Mouse (Mus musculus) MEL-GATA-1-ER (cell line): ENCODE data around the gene Usp12.

Source experiments
- DNase-seq: peaks from one replicate; pipeline ENCODE4 v3.0.0-alpha.2; 2012; ENCODE audit warnings: low read depth; ENCODE audit errors: extremely low read depth

The Usp12 gene

GRCm38 (mm10) chr5:146794853-146795252 is at the start of gene Usp12:
Usp12 (minus strand) TSS chr5:146795006.
- DNase-seq, result peak; percentile 83

- no peak for DNase-seq
Measured at GRCm38 (mm10) chr5:146844301-146844941, 49.6 kb upstream of the Usp12 start.

DNA sequence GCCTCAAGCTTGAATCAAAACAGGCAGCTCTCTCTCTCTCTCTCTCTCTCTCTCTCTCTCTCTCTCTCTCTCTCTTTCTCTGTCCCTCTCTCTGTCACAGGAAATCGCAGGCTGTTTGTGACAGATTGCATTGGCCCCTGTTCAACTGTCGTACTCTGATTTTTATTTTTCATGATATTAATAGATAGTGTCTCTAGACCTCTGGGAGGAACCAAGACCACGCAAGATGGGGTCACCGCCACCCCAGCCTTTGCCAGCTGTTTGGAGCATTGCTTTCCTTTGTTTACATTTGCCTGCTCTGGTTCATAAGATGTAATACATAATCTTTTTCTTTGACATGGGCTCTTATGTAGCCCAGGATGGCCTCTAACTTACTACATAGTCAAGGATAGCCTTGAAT is 47.2 kb upstream of the Usp12 start:
- DNase-seq, result no peak

DNA sequence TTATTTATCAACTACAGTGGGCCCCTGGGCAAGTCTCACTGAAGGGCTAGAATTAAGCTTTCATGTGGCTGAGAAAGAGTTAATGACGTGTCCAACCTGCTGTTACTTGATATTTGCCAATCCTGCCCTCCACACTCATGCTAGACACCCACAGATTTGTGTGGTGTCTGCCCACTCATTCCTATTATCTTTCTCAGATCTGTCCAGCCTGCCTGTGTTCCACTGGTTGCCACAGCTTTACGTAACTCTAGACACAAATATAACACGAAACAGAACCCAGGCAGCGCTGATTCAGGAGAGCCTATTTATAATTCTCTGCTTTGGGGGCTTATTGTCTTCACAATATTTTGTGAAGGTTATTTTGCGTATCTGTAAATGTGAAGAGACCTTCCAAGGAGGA is 46.5 kb upstream of the Usp12 start:
- no peak for DNase-seq

DNA sequence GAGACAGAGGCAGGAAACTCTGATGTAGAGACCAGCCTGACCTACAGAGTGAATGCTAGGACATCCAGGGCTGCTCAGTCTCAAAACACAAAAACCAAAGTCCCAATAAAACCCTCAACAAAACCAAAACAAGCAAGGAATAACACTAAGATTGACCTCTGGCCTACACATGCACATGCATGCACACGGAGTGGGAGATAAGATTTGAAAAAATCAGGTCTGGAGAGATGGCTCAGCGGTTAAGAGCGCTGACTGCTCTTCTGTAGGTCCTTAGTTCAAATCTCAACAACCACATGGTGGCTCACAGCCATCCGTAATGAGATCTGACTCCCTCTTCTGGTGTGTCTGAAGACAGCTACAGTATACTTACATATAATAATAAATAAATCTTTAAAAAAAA is 45.6 kb upstream of the Usp12 start:
- DNase-seq, result no peak

- no peak for DNase-seq
Measured at GRCm38 (mm10) chr5:146839760-146840159, 45.0 kb upstream of the Usp12 start.

DNA sequence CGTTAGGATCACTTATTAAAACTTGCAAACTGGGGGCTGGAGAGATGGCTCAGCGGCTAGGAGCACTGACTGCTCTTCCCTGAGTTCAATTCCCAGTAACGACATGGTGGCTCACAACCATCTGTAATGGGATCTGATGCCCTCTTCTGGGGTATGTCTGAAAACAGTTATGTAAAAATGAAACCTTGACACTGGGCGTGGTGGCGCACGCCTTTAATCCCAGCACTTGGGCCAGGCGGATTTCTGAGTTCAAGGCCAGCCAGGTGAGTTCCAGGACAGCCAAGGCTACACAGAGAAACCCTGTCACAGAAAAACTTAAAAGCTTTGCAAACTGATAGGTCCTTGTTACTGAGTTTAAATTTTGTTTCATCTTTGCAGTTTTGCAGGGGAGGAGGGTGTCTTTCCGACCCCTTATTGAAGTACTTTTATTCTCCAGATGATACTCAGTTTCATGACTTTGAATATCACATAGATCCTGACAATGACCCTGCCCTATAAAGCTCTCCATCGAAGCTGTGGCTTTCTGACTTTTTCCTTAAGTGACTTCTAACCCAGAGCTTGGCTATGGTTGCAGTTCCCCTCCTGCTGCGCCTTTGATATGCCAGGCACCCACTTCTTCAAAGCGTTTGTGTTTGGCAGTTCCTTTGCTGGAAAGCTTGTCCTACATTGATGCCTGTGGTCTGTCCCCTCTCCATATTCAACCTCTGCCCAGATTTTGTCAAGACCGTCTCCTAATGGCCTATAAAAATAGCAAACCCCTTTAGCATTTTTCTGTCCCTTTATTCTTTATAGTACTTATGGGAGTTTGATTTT is 44.2 kb upstream of the Usp12 start:
- DNase-seq, result no peak

DNA sequence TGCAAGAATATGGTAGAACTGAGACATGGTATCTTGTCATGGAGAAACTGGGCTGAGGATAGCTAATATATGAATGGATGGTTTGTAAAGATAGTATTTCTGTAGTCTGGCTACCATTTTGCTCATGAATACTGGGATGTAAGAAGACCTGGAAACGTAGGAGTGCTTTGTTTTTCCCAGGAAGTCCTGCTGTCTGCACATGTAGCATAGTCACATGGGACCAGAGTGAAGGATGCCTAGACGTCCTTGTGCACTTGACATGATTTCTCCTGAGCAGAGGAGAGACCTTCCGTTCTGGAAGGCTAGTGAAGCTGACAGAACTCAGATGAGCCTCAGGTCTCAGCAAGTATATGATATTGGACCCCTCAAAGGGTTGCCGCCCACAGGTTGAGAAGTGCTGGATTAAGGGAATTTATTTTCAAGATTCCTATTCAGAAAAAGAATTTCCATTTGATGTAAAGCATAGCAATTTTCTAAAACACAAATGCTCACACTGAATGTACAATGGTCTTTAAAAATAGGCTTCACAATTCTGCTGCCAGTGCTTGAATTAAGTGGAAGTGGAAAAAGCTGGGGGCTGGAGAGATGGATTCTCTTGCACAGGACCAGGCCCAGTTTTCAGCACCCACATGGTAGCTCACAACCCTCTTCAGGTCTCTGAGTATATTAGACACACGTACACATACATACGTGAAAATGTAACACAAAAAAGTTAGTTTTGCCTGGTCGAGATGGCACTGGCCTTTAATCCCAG is 43.3 kb upstream of the Usp12 start:
- DNase-seq, result no peak

DNA sequence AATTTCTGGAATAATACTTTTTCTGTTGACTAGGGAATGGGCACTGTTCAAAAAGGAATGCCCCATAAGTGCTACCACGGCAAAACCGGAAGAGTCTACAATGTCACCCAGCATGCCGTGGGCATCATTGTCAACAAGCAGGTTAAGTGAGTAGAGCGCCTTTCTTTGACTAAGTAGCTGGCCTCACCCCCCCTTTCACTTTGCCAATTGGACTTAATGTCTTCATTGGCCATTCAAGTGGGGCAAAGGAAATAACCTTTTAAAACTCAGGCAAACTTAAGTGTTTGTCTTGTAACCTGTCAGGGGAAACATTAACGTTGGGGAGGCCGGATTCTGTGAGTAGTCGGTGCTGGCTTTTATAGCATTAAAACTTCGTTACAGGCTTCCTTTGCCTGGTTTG is 40.2 kb upstream of the Usp12 start:
- no peak for DNase-seq

GRCm38 (mm10) chr5:146833673-146834201 is 38.9 kb upstream of the Usp12 start:
- no peak for DNase-seq

DNA sequence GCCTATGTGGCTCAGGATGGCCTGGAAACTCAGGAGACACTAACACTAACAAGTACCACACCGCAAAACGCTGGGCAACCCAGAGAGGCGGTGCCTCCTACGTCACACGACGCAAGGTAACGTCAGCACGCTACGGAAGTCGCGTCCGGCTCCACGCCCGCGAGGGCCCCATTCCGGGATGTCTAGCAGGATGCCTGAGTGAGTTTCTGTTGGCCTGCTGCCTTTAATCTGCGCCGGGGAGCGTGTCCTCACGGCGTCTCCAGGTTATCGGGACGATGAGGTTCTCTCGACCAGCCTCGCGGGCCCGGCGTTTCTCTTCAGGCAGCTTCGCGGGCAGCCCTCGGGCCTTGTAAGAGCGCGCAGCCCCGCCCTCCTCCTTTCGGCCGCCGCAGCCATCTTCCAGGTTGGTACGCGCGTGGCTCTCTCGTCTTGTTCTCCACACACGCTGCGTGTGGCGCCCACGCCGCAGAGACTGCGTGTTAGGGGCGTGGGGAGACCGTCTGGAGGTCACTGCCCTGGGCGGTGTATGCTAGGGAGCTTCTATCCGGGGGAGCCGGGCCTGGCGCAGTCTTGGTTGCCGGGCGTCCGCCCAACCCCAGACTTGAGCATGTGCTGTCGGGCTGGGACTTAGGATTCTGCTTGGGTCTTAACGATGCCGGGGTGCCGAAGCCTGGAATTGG is 38.1 kb upstream of the Usp12 start, which contains the start of gene Rpl21:
Gene Rpl21 (plus strand): TSS at position 122 of the 680 bp plus-strand sequence.
- peak; percentile 90 for DNase-seq

GRCm38 (mm10) chr5:146832435-146832768 is 37.6 kb upstream of the Usp12 start:
- peak; percentile 71 for DNase-seq

DNA sequence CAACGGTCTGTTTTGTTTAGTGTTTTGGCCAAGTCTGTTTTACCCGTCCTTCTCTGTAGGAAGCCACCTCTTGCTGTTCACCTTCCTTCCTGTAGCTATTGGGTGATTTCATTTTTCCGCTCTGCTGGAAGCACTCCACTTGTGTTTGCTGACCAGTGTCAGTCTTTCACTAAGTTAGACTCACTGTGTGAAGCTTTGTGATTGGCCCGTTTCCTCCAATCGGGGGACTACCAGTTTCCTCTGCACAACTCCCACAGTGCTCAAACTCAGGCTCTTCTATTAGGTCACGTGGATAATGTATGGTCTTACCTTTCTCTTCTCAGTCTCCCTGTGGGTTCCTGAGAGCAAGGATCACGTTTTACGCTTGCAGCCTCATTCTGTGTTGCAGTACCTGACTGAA is 34.7 kb upstream of the Usp12 start:
- DNase-seq, result no peak

- no peak for DNase-seq
Measured at GRCm38 (mm10) chr5:146823005-146823404, 28.2 kb upstream of the Usp12 start.

- DNase-seq, result peak; percentile 96
Measured at GRCm38 (mm10) chr5:146818906-146819623, 24.3 kb upstream of the Usp12 start.

- DNase-seq, result no peak
Measured at GRCm38 (mm10) chr5:146817583-146817982, 22.8 kb upstream of the Usp12 start.

GRCm38 (mm10) chr5:146815394-146815793 is 20.6 kb upstream of the Usp12 start:
- DNase-seq, result no peak

DNA sequence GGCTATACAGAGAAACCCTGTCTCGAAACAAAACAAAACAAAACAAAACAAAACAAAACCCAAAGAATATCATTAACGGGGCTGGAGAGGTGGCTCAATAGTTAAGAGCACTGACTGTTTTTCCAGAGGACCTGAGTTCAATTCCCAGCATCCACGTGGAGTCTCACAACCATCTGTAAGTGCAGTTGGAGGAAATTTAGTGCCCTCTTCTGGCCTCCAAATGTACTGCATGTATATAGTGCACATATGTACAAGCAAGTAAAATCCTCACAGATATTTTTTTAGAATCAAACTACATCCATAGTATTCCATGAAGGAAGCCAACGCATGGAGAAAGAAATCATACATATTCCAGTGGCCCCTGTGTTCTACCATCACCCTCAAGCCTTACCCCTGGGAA is 18.6 kb upstream of the Usp12 start:
- no peak for DNase-seq

DNA sequence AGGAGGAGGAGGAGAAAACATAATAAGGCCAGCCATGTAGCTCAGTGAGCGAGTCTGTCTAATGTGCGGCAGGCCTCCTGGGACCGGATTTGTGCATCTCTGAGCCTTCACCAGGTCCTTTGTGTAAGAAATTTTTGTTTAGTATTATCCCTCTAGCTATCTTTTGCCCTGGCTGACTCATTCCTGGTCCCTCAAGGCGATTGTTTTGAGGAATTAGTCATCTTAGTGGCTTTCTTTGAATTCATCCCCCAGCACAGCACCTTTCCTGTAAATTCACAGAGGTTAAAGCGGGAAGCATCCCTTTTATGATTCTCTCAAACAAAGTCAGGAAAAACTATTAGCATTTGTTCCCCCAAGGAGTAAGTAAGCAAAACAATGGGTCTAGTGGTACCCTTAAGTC is 18.1 kb upstream of the Usp12 start:
- no peak for DNase-seq

DNA sequence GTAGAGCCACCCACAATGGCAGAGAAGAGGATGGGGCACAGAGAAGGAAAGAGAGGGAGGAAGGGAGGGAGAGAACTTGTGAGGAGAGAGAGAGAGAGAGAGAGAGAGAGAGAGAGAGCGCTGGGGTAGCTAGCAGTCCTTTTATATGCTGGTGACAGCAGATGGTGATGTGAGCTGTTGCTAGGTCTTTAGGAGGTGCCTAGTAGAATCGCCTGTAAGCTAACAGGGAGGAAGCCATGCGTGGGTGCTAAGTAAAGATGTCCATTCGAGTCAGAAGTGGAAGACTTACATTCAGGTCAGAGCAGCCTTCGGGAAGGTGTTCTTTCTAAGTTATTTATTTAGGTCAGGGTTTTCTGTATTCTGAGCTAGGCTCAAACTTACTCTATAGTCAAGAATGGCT is 15.1 kb upstream of the Usp12 start:
- no peak for DNase-seq

DNA sequence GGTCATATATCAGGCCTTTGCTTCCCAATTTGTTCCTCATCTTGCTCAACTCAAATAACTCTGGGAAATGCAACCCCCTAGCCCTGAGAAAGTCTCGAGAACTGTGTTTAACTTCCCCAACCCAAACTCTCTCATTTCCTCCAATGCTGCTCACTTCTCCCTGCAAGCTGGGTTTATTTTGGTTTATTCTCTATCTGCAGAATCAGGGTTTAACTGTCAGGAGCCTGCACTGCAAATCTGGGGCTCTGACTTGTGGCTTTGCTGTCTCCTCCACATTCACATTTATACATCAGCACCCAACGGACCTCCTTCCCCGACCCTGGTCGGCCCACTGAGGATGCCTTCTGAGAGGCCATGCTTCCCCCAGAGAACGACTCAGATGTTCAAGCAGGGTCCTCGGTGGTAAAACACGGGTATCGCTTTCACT is 11.2 kb upstream of the Usp12 start:
- no peak for DNase-seq
